Mouse (Mus musculus): ENCODE results near the gene Erc2. TPM values are rescaled to one million over a fixed set of nuclear protein-coding genes. Genes with fewer than 3 reads are reported as not detected.

Erc2 gene
- polyA plus RNA-seq, 1 experiment from 2014 or later = 9.2 TPM

GRCm38 (mm10) chr14:28349129-28349528 is 726.9 kb downstream of the Erc2 start:
- peak overlapping the region; percentile 39; the same call in 1 of the 2 replicates for H3K27ac ChIP-seq

DNA sequence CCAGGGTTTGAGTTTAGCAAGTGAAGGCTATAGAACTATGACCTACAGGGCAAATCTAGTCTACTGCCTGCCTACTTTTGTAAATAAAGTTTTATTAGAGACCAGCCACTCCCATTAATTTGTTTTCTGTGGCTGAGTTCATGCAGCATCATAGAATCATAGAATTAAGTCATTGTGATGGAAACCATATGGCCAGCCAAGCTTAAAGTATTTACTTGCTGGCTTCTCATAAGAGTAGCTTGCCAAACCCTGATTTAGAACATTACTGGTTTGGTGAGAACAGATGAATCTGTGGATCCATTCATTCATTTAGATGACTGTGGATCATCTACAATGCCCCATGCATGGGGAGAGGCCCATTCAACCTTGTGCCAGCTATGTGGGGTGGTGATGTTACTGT is 733.8 kb downstream of the Erc2 start:
- Histone ChIP-seq H3K36me3 (no peaks in the 10 kb centered on the region), H3K4me3 (no peak overlapping the region), H3K4me1 (peaks cover 29% of the 10 kb centered on the region), H3K4me2 (replicated peaks) (no peak overlapping the region), H3K9me3 (no peaks in the 10 kb centered on the region), H3K27ac (no peak overlapping the region), H3K9ac (no peak overlapping the region), H3K27me3 (no peaks in the 10 kb centered on the region)
- ATAC-seq (ENCODE audit: low FRiP score, low read depth) = no peak

More at GRCm38 (mm10) chr14:28349129-28349528, 726.9 kb downstream of the Erc2 start:
- ATAC-seq (ENCODE audit: low FRiP score, low read depth) = peak; percentile 76
- peak overlapping the region; percentile 11; the same call in 1 of the 2 replicates for H3K4me2 ChIP-seq (replicated peaks)
- no peak overlapping the region for H3K4me3 ChIP-seq
- H3K9ac ChIP-seq = no peak overlapping the region
- H3K9me3 ChIP-seq = no peaks in the 10 kb centered on the region
- H3K27me3 ChIP-seq = no peaks in the 10 kb centered on the region
- 29% methylated on average over 1 of the region's 1 CpGs for WGBS
- peaks cover 40% of the 10 kb centered on the region for H3K4me1 ChIP-seq
- no peaks in the 10 kb centered on the region for H3K36me3 ChIP-seq

GRCm38 (mm10) chr14:28359502-28359901 is 737.3 kb downstream of the Erc2 start:
- Histone ChIP-seq H3K27me3 (no peaks in the 10 kb centered on the region), H3K9ac (no peak overlapping the region), H3K9me3 (no peaks in the 10 kb centered on the region), H3K4me1 (peaks cover 27% of the 10 kb centered on the region), H3K36me3 (no peaks in the 10 kb centered on the region), H3K27ac (no peak overlapping the region), H3K4me3 (no peak overlapping the region), H3K4me2 (replicated peaks) (no peak overlapping the region)
- ATAC-seq (ENCODE audit: low FRiP score, low read depth) = no peak
- WGBS = 86% methylated on average over 4 of the region's 4 CpGs

DNA sequence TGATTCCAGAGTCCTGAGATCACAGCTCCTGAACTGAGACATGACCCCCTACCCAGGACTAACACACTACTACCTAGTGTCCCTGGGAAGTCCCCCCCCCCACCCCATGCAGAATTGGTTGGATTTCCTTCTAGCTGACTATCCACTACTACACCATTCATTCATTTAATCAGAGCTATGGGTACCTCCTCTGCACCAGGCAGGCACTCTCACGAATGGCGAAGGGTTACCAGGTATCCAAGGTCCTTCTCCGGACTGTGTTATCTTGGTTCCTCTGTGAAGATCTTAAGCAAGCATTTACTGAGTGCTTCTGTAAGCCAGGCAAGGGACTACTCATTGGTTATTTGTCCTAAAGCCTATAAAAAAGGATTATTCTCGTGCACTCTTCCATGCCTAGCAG is 737.8 kb downstream of the Erc2 start:
- no peaks in the 10 kb centered on the region for H3K27me3 ChIP-seq
- no peak overlapping the region for H3K27ac ChIP-seq
- no peak overlapping the region for H3K9ac ChIP-seq
- peaks cover 24% of the 10 kb centered on the region for H3K4me1 ChIP-seq
- H3K4me2 ChIP-seq (replicated peaks) = no peak overlapping the region
- no peak overlapping the region for H3K4me3 ChIP-seq
- WGBS = 94% methylated on average over 4 of the region's 4 CpGs
- H3K9me3 ChIP-seq = no peaks in the 10 kb centered on the region
- no peaks in the 10 kb centered on the region for H3K36me3 ChIP-seq
- no peak for ATAC-seq (ENCODE audit: low FRiP score, low read depth)

DNA sequence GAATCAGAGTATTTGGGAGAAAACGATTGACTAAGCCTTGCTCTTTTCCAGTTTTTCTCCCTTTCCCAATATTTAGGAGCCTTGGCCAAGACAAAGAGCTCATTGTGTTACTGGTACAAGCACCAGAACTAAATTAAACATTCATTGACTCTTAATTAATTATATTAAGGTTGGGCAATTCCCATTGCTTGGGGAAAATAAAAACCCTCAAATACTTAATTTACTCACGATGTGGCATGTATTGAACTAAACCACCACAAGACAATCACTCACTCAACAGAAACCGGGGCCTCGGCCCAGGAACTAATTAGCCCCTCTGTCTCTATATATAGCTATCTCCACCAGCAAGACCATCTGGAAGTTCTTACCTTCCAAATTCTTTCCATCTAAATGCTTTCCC is 740.1 kb downstream of the Erc2 start:
- H3K27me3 ChIP-seq = no peaks in the 10 kb centered on the region
- no peak for ATAC-seq (ENCODE audit: low FRiP score, low read depth)
- H3K4me2 ChIP-seq (replicated peaks) = no peak overlapping the region
- no peaks in the 10 kb centered on the region for H3K36me3 ChIP-seq
- H3K9ac ChIP-seq = no peak overlapping the region
- WGBS = 23% methylated on average over 4 of the region's 4 CpGs
- no peak overlapping the region for H3K4me3 ChIP-seq
- no peak overlapping the region; the same call in 1 of the 2 replicates for H3K27ac ChIP-seq
- H3K4me1 ChIP-seq = peaks cover 17% of the 10 kb centered on the region
- no peaks in the 10 kb centered on the region for H3K9me3 ChIP-seq

DNA sequence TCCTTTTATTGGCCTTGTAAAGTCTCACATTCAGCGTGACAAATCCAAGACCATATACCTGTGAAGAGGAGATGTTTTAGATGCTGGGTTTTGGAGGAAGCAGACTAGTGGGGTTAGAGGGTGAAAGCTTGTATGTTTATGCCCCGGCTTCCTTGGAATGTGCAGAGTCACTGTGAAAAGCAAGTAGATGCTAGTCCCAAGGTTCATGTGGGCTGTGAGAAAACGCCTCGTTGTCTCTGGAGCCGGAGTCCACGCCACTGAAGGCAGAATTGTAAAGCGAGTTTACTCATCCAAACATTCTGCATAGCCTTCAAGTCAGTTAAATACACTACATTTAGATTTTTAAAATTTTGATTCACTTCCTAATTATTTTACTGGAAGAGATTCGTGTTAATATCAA is 748.5 kb downstream of the Erc2 start:
- H3K27me3 ChIP-seq = 0 out of 2 replicates have a peak, but pooled peaks cover 5% of the 10 kb centered on the region
- no peaks in the 10 kb centered on the region for H3K9me3 ChIP-seq
- H3K4me1 ChIP-seq = peaks cover 49% of the 10 kb centered on the region
- H3K9ac ChIP-seq = no peak overlapping the region
- H3K4me3 ChIP-seq = no peak overlapping the region
- ATAC-seq (ENCODE audit: low FRiP score, low read depth) = no peak
- no peaks in the 10 kb centered on the region for H3K36me3 ChIP-seq
- 20% methylated on average over 8 of the region's 8 CpGs for WGBS
- no peak overlapping the region for H3K27ac ChIP-seq
- no peak overlapping the region for H3K4me2 ChIP-seq (replicated peaks)

- no peaks in the 10 kb centered on the region for H3K9me3 ChIP-seq
- peak overlapping the region; percentile 39; the same call in 1 of the 2 replicates for H3K27ac ChIP-seq
- H3K27me3 ChIP-seq = 0 out of 2 replicates have a peak, but pooled peaks cover 5% of the 10 kb centered on the region
- 26% methylated on average over 10 of the region's 10 CpGs for WGBS
- H3K4me1 ChIP-seq = peaks cover 58% of the 10 kb centered on the region
- 0 out of 2 replicates have a peak overlapping the region, but pooled peaks have one; percentile 1 for H3K4me2 ChIP-seq (replicated peaks)
- H3K9ac ChIP-seq = no peak overlapping the region
- H3K4me3 ChIP-seq = no peak overlapping the region
- ATAC-seq (ENCODE audit: low FRiP score, low read depth) = peak; percentile 57; the same call in 1 of the 2 replicates
- no peaks in the 10 kb centered on the region for H3K36me3 ChIP-seq
Observed at GRCm38 (mm10) chr14:28371651-28372050, 749.4 kb downstream of the Erc2 start.

- no peaks in the 10 kb centered on the region for H3K36me3 ChIP-seq
- H3K9me3 ChIP-seq = no peaks in the 10 kb centered on the region
- H3K27ac ChIP-seq = peak overlapping the region; percentile 81
- H3K4me3 ChIP-seq = no peak overlapping the region
- no peak overlapping the region for H3K9ac ChIP-seq
- 0 out of 2 replicates have a peak, but pooled peaks cover 5% of the 10 kb centered on the region for H3K27me3 ChIP-seq
- 7% methylated on average over 10 of the region's 10 CpGs for WGBS
- H3K4me1 ChIP-seq = peaks cover 59% of the 10 kb centered on the region
- H3K4me2 ChIP-seq (replicated peaks) = peak overlapping the region; percentile 38
- ATAC-seq (ENCODE audit: low FRiP score, low read depth) = 0 out of 2 replicates have a peak, but pooled peaks have one; percentile 36
Observed at GRCm38 (mm10) chr14:28375642-28376091, 753.4 kb downstream of the Erc2 start.

DNA sequence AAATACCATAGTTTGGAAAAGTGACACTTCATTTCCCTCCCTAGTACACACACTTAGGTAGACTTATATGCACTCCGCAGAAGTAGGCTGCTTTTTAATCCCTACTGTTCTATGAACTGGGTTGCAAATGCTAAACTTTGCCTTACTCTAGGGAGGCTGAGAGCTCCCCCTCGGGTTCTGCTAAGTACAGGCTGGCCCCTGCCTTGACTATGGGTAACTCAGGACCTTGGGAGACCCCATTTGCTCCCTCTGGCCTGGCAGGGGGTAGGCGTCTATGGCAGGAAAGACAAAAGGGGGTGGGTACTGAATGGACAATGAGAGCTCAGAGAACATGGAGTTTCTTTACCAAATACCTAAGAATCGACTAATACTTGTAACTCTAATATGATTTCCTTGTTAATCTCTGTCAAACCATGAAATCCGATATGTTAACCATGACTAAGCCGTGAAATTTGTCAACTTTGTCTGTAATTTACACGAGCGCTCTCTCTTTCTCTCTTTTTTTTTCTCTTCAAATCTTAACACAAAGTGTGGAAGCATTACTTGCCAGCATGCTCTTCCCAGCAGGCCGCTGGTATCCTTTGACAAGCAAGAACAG is 754.1 kb downstream of the Erc2 start:
- peak overlapping the region; percentile 38 for H3K4me2 ChIP-seq (replicated peaks)
- no peak overlapping the region for H3K4me3 ChIP-seq
- H3K27me3 ChIP-seq = peaks cover 6% of the 10 kb centered on the region; the same call in 1 of the 2 replicates
- no peak overlapping the region for H3K9ac ChIP-seq
- WGBS = 35% methylated on average over 9 of the region's 9 CpGs
- no peaks in the 10 kb centered on the region for H3K9me3 ChIP-seq
- ATAC-seq (ENCODE audit: low FRiP score, low read depth) = no peak
- H3K27ac ChIP-seq = peak overlapping the region; percentile 81
- H3K4me1 ChIP-seq = peaks cover 52% of the 10 kb centered on the region
- H3K36me3 ChIP-seq = no peaks in the 10 kb centered on the region

GRCm38 (mm10) chr14:28377519-28377918 is 755.3 kb downstream of the Erc2 start:
- no peaks in the 10 kb centered on the region for H3K36me3 ChIP-seq
- ATAC-seq (ENCODE audit: low FRiP score, low read depth) = no peak
- H3K4me2 ChIP-seq (replicated peaks) = no peak overlapping the region
- H3K4me1 ChIP-seq = peaks cover 49% of the 10 kb centered on the region
- H3K27me3 ChIP-seq = peaks cover 7% of the 10 kb centered on the region; the same call in 1 of the 2 replicates
- H3K27ac ChIP-seq = no peak overlapping the region
- no peaks in the 10 kb centered on the region for H3K9me3 ChIP-seq
- 81% methylated on average over 3 of the region's 3 CpGs for WGBS
- no peak overlapping the region for H3K9ac ChIP-seq
- no peak overlapping the region for H3K4me3 ChIP-seq

DNA sequence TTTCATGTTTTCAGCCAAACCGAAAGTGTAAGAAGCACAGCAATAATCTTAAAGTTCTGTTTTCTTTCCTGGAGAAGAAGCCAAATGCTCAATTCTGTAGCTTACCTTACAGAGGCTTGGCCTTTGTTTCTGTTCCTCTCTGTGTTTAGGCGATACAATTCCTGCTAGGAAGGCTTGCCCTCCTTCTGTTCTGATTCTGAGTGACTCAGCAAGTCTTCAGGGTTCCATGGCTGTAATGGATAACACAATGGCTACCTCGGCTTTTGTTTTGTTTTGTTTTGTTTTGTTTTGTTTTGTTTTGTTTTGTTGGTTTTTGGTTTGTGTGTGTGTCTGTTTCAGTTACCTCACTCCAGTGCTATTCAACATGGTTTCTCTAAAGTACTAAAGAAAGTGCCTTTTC is 757.9 kb downstream of the Erc2 start:
- peaks cover 37% of the 10 kb centered on the region for H3K4me1 ChIP-seq
- no peaks in the 10 kb centered on the region for H3K9me3 ChIP-seq

GRCm38 (mm10) chr14:28381801-28382550 is 759.7 kb downstream of the Erc2 start:
- no peaks in the 10 kb centered on the region for H3K36me3 ChIP-seq
- no peak overlapping the region for H3K9ac ChIP-seq
- 45% methylated on average over 14 of the region's 14 CpGs for WGBS
- no peak overlapping the region for H3K27ac ChIP-seq
- no peak overlapping the region for H3K4me3 ChIP-seq
- no peaks in the 10 kb centered on the region for H3K9me3 ChIP-seq
- H3K4me1 ChIP-seq = peaks cover 21% of the 10 kb centered on the region
- H3K27me3 ChIP-seq = peaks cover 6% of the 10 kb centered on the region; the same call in 1 of the 2 replicates
- ATAC-seq (ENCODE audit: low FRiP score, low read depth) = no peak
- H3K4me2 ChIP-seq (replicated peaks) = 0 out of 2 replicates have a peak overlapping the region, but pooled peaks have one; percentile 9

More for the DNA sequence above, 757.9 kb downstream of the Erc2 start:
- Histone ChIP-seq H3K27me3 (peaks cover 6% of the 10 kb centered on the region; the same call in 1 of the 2 replicates), H3K9ac (no peak overlapping the region), H3K4me3 (no peak overlapping the region), H3K36me3 (no peaks in the 10 kb centered on the region), H3K4me2 (replicated peaks) (no peak overlapping the region), H3K27ac (no peak overlapping the region)
- 78% methylated on average over 3 of the region's 3 CpGs for WGBS
- ATAC-seq (ENCODE audit: low FRiP score, low read depth) = no peak

Data from limb, embryonic 13.5 days (tissue).